Mouse (Mus musculus): ENCODE measurements at regions not wholly inside any gene's neighbourhood (a gene's known extent, or its start where the extent isn't known, plus 50 kb on each side); places are given as distances from the start of the nearest gene placed in this dataset.

- DNase-seq (ENCODE audit: low spot score) (peak; percentile 85), ATAC-seq (ENCODE audit: insufficient read depth, low read depth) (peak; percentile 78)
- H3K27me3 ChIP-seq (ENCODE audit: control insufficient read depth, insufficient read depth, low read length): no peaks in the 10 kb centered on the region
- H3K4me3 ChIP-seq (ENCODE audit: low read depth, low read length): no peak overlapping the region; the same call in 1 of the 2 replicates
- TF ChIP-seq CTCF (IDR thresholded peaks at IDR 0.05; ENCODE audit: low read depth) (no peak), EP300 (IDR thresholded peaks at IDR 0.05; ENCODE audit: low read depth) (peak; percentile 71)
- H3K4me1 ChIP-seq (ENCODE audit: control insufficient read depth, insufficient read depth): peaks cover 32% of the 10 kb centered on the region
- H3K27ac ChIP-seq (ENCODE audit: low read depth): peak overlapping the region; percentile 92
- 13% methylated on average over 10 of the region's 10 CpGs for WGBS
- H3K9ac ChIP-seq (replicated peaks; ENCODE audit: low read depth, low read length): 0 out of 2 replicates have a peak overlapping the region, but pooled peaks have one; percentile 18
- H3K36me3 ChIP-seq (replicated peaks; ENCODE audit: control insufficient read depth, insufficient read depth, low read length): no peaks in the 10 kb centered on the region
- no peaks in the 10 kb centered on the region for H3K9me3 ChIP-seq (replicated peaks; ENCODE audit: control insufficient read depth, low read length)
- peak overlapping the region; percentile 50 for H3K4me2 ChIP-seq (ENCODE audit: low read depth, low read length)
Measured at GRCm38 (mm10) chr10:91240856-91241610, 59.9 kb upstream of the Tmpo start.

- peak overlapping the region; percentile 27; the same call in 1 of the 2 replicates for H3K27ac ChIP-seq (ENCODE audit: low read depth)
- no peak overlapping the region for H3K4me2 ChIP-seq (ENCODE audit: low read depth, low read length)
- H3K27me3 ChIP-seq (ENCODE audit: control insufficient read depth, insufficient read depth, low read length): no peaks in the 10 kb centered on the region
- H3K9me3 ChIP-seq (replicated peaks; ENCODE audit: control insufficient read depth, low read length): no peaks in the 10 kb centered on the region
- ATAC-seq (ENCODE audit: insufficient read depth, low read depth) (no peak), DNase-seq (ENCODE audit: low spot score) (peak; percentile 15)
- TF ChIP-seq EP300 (IDR thresholded peaks at IDR 0.05; ENCODE audit: low read depth) (no peak), CTCF (IDR thresholded peaks at IDR 0.05; ENCODE audit: low read depth) (no peak)
- 16% methylated on average over 7 of the region's 7 CpGs for WGBS
- H3K36me3 ChIP-seq (replicated peaks; ENCODE audit: control insufficient read depth, insufficient read depth, low read length): no peaks in the 10 kb centered on the region
- peaks cover 32% of the 10 kb centered on the region for H3K4me1 ChIP-seq (ENCODE audit: control insufficient read depth, insufficient read depth)
- H3K9ac ChIP-seq (replicated peaks; ENCODE audit: low read depth, low read length): no peak overlapping the region
- H3K4me3 ChIP-seq (ENCODE audit: low read depth, low read length): no peak overlapping the region
Measured at GRCm38 (mm10) chr10:91240320-91240719, 59.2 kb upstream of the Tmpo start.

- peak; percentile 80 for ATAC-seq (ENCODE audit: insufficient read depth, low read depth)
- H3K4me1 ChIP-seq (ENCODE audit: control insufficient read depth, insufficient read depth): peaks cover 25% of the 10 kb centered on the region
Measured at GRCm38 (mm10) chr10:91236844-91237243, 55.7 kb upstream of the Tmpo start.

DNA sequence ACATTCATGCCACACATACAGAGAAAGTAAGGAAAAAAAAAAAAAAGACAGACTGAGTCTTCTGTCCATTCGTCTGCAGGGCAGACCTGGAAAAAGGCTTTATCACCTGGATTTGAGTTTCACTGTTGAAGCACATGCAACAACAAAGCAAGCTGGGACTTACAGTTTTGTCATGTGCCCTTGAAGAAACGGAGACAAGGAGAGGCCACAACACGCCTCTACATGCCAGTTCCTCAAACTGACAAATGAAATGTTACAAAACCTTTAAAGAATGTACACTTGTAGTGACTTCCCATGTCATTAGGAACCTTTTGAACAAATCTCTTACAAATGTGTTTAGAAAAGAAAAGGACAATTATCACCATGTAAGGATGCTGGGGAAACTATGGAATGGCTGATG lies 53.6 kb upstream of the Tmpo start:
- WGBS: 67% methylated on average over 3 of the region's 3 CpGs

More at GRCm38 (mm10) chr10:91236844-91237243, 55.7 kb upstream of the Tmpo start:
- TF ChIP-seq EP300 (IDR thresholded peaks at IDR 0.05; ENCODE audit: low read depth) (no peak), CTCF (IDR thresholded peaks at IDR 0.05; ENCODE audit: low read depth) (peak; percentile 72)
- WGBS: 4% methylated on average over 7 of the region's 7 CpGs
- Histone ChIP-seq H3K27me3 (ENCODE audit: control insufficient read depth, insufficient read depth, low read length) (no peaks in the 10 kb centered on the region), H3K4me2 (ENCODE audit: low read depth, low read length) (peak overlapping the region; percentile 30), H3K9ac (replicated peaks; ENCODE audit: low read depth, low read length) (no peak overlapping the region), H3K4me3 (ENCODE audit: low read depth, low read length) (no peak overlapping the region), H3K36me3 (replicated peaks; ENCODE audit: control insufficient read depth, insufficient read depth, low read length) (no peaks in the 10 kb centered on the region), H3K27ac (ENCODE audit: low read depth) (peak overlapping the region; percentile 86), H3K9me3 (replicated peaks; ENCODE audit: control insufficient read depth, low read length) (no peaks in the 10 kb centered on the region)
- DNase-seq (ENCODE audit: low spot score): peak; percentile 95

More for the DNA sequence above, 53.6 kb upstream of the Tmpo start:
- H3K27ac ChIP-seq (ENCODE audit: low read depth): no peak overlapping the region
- no peak overlapping the region for H3K9ac ChIP-seq (replicated peaks; ENCODE audit: low read depth, low read length)
- no peaks in the 10 kb centered on the region for H3K36me3 ChIP-seq (replicated peaks; ENCODE audit: control insufficient read depth, insufficient read depth, low read length)
- ATAC-seq (ENCODE audit: insufficient read depth, low read depth) (no peak), DNase-seq (ENCODE audit: low spot score) (no peak)
- peaks cover 13% of the 10 kb centered on the region; the same call in 1 of the 2 replicates for H3K4me1 ChIP-seq (ENCODE audit: control insufficient read depth, insufficient read depth)
- H3K4me2 ChIP-seq (ENCODE audit: low read depth, low read length): no peak overlapping the region
- no peaks in the 10 kb centered on the region for H3K9me3 ChIP-seq (replicated peaks; ENCODE audit: control insufficient read depth, low read length)
- no peaks in the 10 kb centered on the region for H3K27me3 ChIP-seq (ENCODE audit: control insufficient read depth, insufficient read depth, low read length)
- H3K4me3 ChIP-seq (ENCODE audit: low read depth, low read length): no peak overlapping the region
- TF ChIP-seq EP300 (IDR thresholded peaks at IDR 0.05; ENCODE audit: low read depth) (no peak), CTCF (IDR thresholded peaks at IDR 0.05; ENCODE audit: low read depth) (no peak)
